Mouse (Mus musculus) testis, adult 10 weeks (tissue): Measurements from ENCODE around the gene Ahsa2. TPM values are rescaled to one million over a fixed set of nuclear protein-coding genes. Genes with fewer than 3 reads are reported as not detected.

Experiments used
- polyA plus RNA-seq: library from polyadenylated mRNA; stranded (reverse); fragments of 350-450 nt; fragmentation: Illumina TruSeq; extraction: RNeasy Lipid Tissue Mini Kit (QIAGEN cat#74804); gene quantifications from one replicate; pipeline ENCODE4 v1.2.3, GENCODE M21; 2014; ENCODE audit warnings: low read depth, low replicate concordance

The Ahsa2 gene
- 29.2 TPM for polyA plus RNA-seq

GRCm38 (mm10) chr11:23497718-23498509, at the start of gene Ahsa2:
Gene Ahsa2, minus strand, starts transcription at chr11:23498030.

GRCm38 (mm10) chr11:23520473-23521205, 22.8 kb upstream of the Ahsa2 start, which contains the start of gene 1700093K21Rik:
Gene 1700093K21Rik, minus strand, starts transcription at chr11:23521155.

Other genes with a start within 250 kb of the Ahsa2 start
- 180 TPM for gene Xpo1, start 242.0 kb downstream of the Ahsa2 start, polyA plus RNA-seq
- 191 TPM for gene Usp34, start 191.1 kb downstream of the Ahsa2 start, polyA plus RNA-seq
- 658 TPM for gene 1700093K21Rik, start 23.1 kb upstream of the Ahsa2 start, polyA plus RNA-seq
- 188 TPM for gene 0610010F05Rik, start 135.6 kb upstream of the Ahsa2 start, polyA plus RNA-seq
- gene Pus10, start 167.6 kb upstream of the Ahsa2 start, polyA plus RNA-seq = 89.9 TPM
- gene Pex13, start 167.9 kb upstream of the Ahsa2 start, polyA plus RNA-seq = 147 TPM